Mouse (Mus musculus) adrenal gland, postnatal 4 days (tissue): ENCODE measurements around the gene Pacsin3. TPM values are rescaled to one million over a fixed set of nuclear protein-coding genes. Genes with fewer than 3 reads are reported as not detected.
"Not testable (repeated sequence)": the region's sequence is repeated elsewhere in the genome, so short reads cannot be mapped to it uniquely, and the experiment has no call there.

Source experiments
- DNase-seq, 2 experiments: peaks; one replicate each; pipeline ENCODE4 v3.0.0; 2021 to 2022; ENCODE audit warnings: low spot score in 2 of 2, mixed read lengths in 2 of 2
- long read RNA-seq, 2 experiments: library from polyadenylated mRNA; stranded (forward); transcript quantifications; one replicate each; pipeline ENCODE4 v2.0.0; 2021
- total RNA-seq, 2 experiments: library from RNA; stranded (reverse); gene quantifications; 2 replicates each; pipeline ENCODE4 v1.2.3; 2021

Gene Pacsin3
- 100 to 1,000 TPM; 111 to 112 TPM for total RNA-seq
- long read RNA-seq, experiment 1, transcript Pacsin3-215 (11 exons, 1,859 nt), result minor isoform, 6 of 117 reads
- long read RNA-seq, experiment 1, transcript Pacsin3-201 (11 exons, 1,862 nt), result major isoform, 28 of 117 reads
- long read RNA-seq, experiment 1, partial matches to known transcripts, result 27 of 117 reads
- long read RNA-seq, experiment 1, other reads (novel, unspliced or antisense), result 54 of 117 reads
- long read RNA-seq, experiment 2, transcript Pacsin3-215 (11 exons, 1,859 nt), result minor isoform, 6 of 115 reads
- long read RNA-seq, experiment 2, transcript Pacsin3-201 (11 exons, 1,862 nt), result major isoform, 25 of 115 reads
- long read RNA-seq, experiment 2, partial matches to known transcripts, result 30 of 115 reads
- long read RNA-seq, experiment 2, other reads (novel, unspliced or antisense), result 53 of 115 reads

GRCm38 (mm10) chr2:91255661-91256150, at the start of gene Pacsin3:
TSS of gene Pacsin3 (plus strand) at chr2:91255954.
- no peak for DNase-seq

GRCm38 (mm10) chr2:91206254-91206775, 49.4 kb upstream of the Pacsin3 start:
- DNase-seq, result no peak

- DNase-seq, result no peak
These were observed 42.4 kb upstream of the Pacsin3 start for GRCm38 (mm10) chr2:91213311-91213710.

GRCm38 (mm10) chr2:91217032-91217431, 38.7 kb upstream of the Pacsin3 start:
- no peak for DNase-seq

GRCm38 (mm10) chr2:91220501-91220900, 35.3 kb upstream of the Pacsin3 start:
- DNase-seq, result no peak

GRCm38 (mm10) chr2:91223614-91224013, 32.1 kb upstream of the Pacsin3 start:
- no peak for DNase-seq

GRCm38 (mm10) chr2:91229735-91230134, 26.0 kb upstream of the Pacsin3 start:
- DNase-seq, result no peak

- DNase-seq, result peak; percentile 81 to 95
These were observed 18.9 kb upstream of the Pacsin3 start, which contains the start of gene Ddb2 for GRCm38 (mm10) chr2:91236601-91237510. TSS of gene Ddb2 (minus strand) at chr2:91236982.

GRCm38 (mm10) chr2:91237511-91238080, 18.2 kb upstream of the Pacsin3 start:
- DNase-seq, result not testable (repeated sequence)

GRCm38 (mm10) chr2:91242547-91242946, 13.2 kb upstream of the Pacsin3 start:
- no peak for DNase-seq

GRCm38 (mm10) chr2:91243416-91243815, 12.3 kb upstream of the Pacsin3 start:
- no peak for DNase-seq

GRCm38 (mm10) chr2:91244557-91245228, 11.1 kb upstream of the Pacsin3 start:
- no peak for DNase-seq

- DNase-seq, result no peak
These were observed 7.4 kb upstream of the Pacsin3 start for GRCm38 (mm10) chr2:91248366-91248765.

GRCm38 (mm10) chr2:91252001-91252400, 3.8 kb upstream of the Pacsin3 start:
- DNase-seq, result no peak

- no peak for DNase-seq
These were observed 3.2 kb upstream of the Pacsin3 start for GRCm38 (mm10) chr2:91252512-91252911.

- no peak for DNase-seq
These were observed 901 bp upstream of the Pacsin3 start for GRCm38 (mm10) chr2:91254725-91255380.

- DNase-seq, result peak in 1 of 2 experiments; percentile 43
These were observed 737 bp downstream of the Pacsin3 start for GRCm38 (mm10) chr2:91256256-91257125.

GRCm38 (mm10) chr2:91257126-91257980, 1.6 kb downstream of the Pacsin3 start:
- no peak for DNase-seq
